Mouse (Mus musculus) heart, postnatal 25 days (tissue): ENCODE data around the gene Tfrc. TPM values are rescaled to one million over a fixed set of nuclear protein-coding genes. Genes with fewer than 3 reads are reported as not detected.

Experiments
- total RNA-seq, 2 experiments: library from RNA; stranded (reverse); gene quantifications; 2 replicates each; pipeline ENCODE4 v1.2.3; 2021

Tfrc gene
- total RNA-seq, 2 experiments from 2014 or later, result 168 to 194 TPM

Other genes starting within 250 kb of the Tfrc start
- gene Tm4sf19, start 208.4 kb upstream of the Tfrc start, total RNA-seq, result not detected
- gene Tctex1d2, start 189.2 kb upstream of the Tfrc start, total RNA-seq, result 1 to 10 TPM; 7.4 to 8.0 TPM
- gene Pcyt1a, start 178.0 kb upstream of the Tfrc start, total RNA-seq, result 100 to 1,000 TPM; 122 to 126 TPM
- gene Slc51a, start 121.0 kb upstream of the Tfrc start, total RNA-seq, result under 1 TPM; 0.75 to 0.95 TPM
- gene Zdhhc19, start 112.7 kb upstream of the Tfrc start, total RNA-seq, result not detected
- gene Tnk2, start 35.0 kb downstream of the Tfrc start, total RNA-seq, result 10 to 100 TPM; 20.9 to 24.7 TPM
- under 1 TPM; 0.08 to 0.10 TPM for gene Muc4, start 127.0 kb downstream of the Tfrc start, total RNA-seq
- gene Muc20, start 188.5 kb downstream of the Tfrc start, total RNA-seq, result under 1 TPM in 1 of 2 experiments, not detected in 1; 0.22 TPM
- gene Smbd1, start 201.6 kb downstream of the Tfrc start, total RNA-seq, result not detected